Mouse (Mus musculus): ENCODE data around the gene Rnf150. TPM values are rescaled to one million over a fixed set of nuclear protein-coding genes. Genes with fewer than 3 reads are reported as not detected.

The Rnf150 gene
- polyA plus RNA-seq, 1 experiment, result 3.5 TPM

GRCm38 (mm10) chr8:83046912-83047311, 183.8 kb downstream of the Rnf150 start:
- H3K4me3 ChIP-seq (ENCODE audit: insufficient read depth, poor library complexity, severe bottlenecking), result no peak overlapping the region
- H3K79me3 ChIP-seq (ENCODE audit: low read depth), result no peaks in the 10 kb centered on the region
- TF ChIP-seq MYOG (IDR thresholded peaks at IDR 0.05; ENCODE audit: control insufficient read depth, extremely low read depth, insufficient read length) (no peak), USF1 (IDR thresholded peaks at IDR 0.05; ENCODE audit: low read depth) (no peak), CTCF (IDR thresholded peaks at IDR 0.05; ENCODE audit: control insufficient read depth, insufficient read depth, insufficient read length) (no peak), MYOD1 (IDR thresholded peaks at IDR 0.05; ENCODE audit: control insufficient read depth, insufficient read length, low read depth) (no peak), MAX (IDR thresholded peaks at IDR 0.05) (no peak), FOSL1 (IDR thresholded peaks at IDR 0.05; ENCODE audit: insufficient read depth, low read length, poor library complexity, severe bottlenecking) (no peak), CEBPB (IDR thresholded peaks at IDR 0.05; ENCODE audit: low read depth) (no peak)
- no peaks in the 10 kb centered on the region for H3K79me2 ChIP-seq (ENCODE audit: control insufficient read depth, insufficient read depth)
- no peaks in the 10 kb centered on the region for H3K36me3 ChIP-seq (ENCODE audit: control insufficient read depth, insufficient read depth)
- H3ac ChIP-seq (ENCODE audit: control insufficient read depth, insufficient read length, low read depth), result no peak overlapping the region
- H3K27me3 ChIP-seq (ENCODE audit: control insufficient read depth, insufficient read depth, insufficient read length), result no peaks in the 10 kb centered on the region

DNA sequence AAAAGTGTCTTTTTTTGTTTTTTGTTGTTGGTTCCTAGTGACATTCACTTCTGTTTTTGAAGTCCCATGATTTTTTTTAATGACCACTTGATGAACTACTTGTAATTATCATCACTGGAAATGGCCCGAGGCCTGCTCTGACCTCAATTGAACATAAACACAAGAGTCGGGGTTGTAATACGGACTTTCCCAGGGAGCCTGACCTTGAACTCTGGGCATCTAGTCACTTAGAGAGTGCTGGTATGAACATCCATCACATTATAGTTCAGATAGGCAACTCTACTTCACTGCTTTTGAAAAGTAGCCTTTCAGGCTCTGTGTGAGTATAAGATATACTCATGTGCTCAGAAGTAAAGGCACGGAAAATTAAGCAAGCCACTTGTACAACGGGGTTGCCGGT, 185.4 kb downstream of the Rnf150 start:
- no peaks in the 10 kb centered on the region for H3K79me3 ChIP-seq (ENCODE audit: low read depth)
- no peak overlapping the region for H3ac ChIP-seq (ENCODE audit: control insufficient read depth, insufficient read length, low read depth)
- no peak for TF ChIP-seq USF1 (IDR thresholded peaks at IDR 0.05; ENCODE audit: low read depth)
- no peak for TF ChIP-seq FOSL1 (IDR thresholded peaks at IDR 0.05; ENCODE audit: insufficient read depth, low read length, poor library complexity, severe bottlenecking)
- TF ChIP-seq MYOD1 (IDR thresholded peaks at IDR 0.05; ENCODE audit: control insufficient read depth, insufficient read length, low read depth), result no peak
- no peak for TF ChIP-seq CTCF (IDR thresholded peaks at IDR 0.05; ENCODE audit: control insufficient read depth, insufficient read depth, insufficient read length)
- no peak for TF ChIP-seq MYOG (IDR thresholded peaks at IDR 0.05; ENCODE audit: control insufficient read depth, extremely low read depth, insufficient read length)
- TF ChIP-seq CEBPB (IDR thresholded peaks at IDR 0.05; ENCODE audit: low read depth), result no peak
- no peaks in the 10 kb centered on the region for H3K36me3 ChIP-seq (ENCODE audit: control insufficient read depth, insufficient read depth)
- no peaks in the 10 kb centered on the region for H3K79me2 ChIP-seq (ENCODE audit: control insufficient read depth, insufficient read depth)
- H3K4me3 ChIP-seq (ENCODE audit: insufficient read depth, poor library complexity, severe bottlenecking), result no peak overlapping the region
- H3K27me3 ChIP-seq (ENCODE audit: control insufficient read depth, insufficient read depth, insufficient read length), result no peaks in the 10 kb centered on the region

GRCm38 (mm10) chr8:83049171-83049601, 186.0 kb downstream of the Rnf150 start:
- Histone ChIP-seq H3K79me2 (ENCODE audit: control insufficient read depth, insufficient read depth) (no peaks in the 10 kb centered on the region), H3K36me3 (ENCODE audit: control insufficient read depth, insufficient read depth) (no peaks in the 10 kb centered on the region), H3K79me3 (ENCODE audit: low read depth) (no peaks in the 10 kb centered on the region), H3ac (ENCODE audit: control insufficient read depth, insufficient read length, low read depth) (no peak overlapping the region), H3K27me3 (ENCODE audit: control insufficient read depth, insufficient read depth, insufficient read length) (no peaks in the 10 kb centered on the region), H3K4me3 (ENCODE audit: insufficient read depth, poor library complexity, severe bottlenecking) (no peak overlapping the region)
- TF ChIP-seq CEBPB (IDR thresholded peaks at IDR 0.05; ENCODE audit: low read depth) (no peak), MAX (IDR thresholded peaks at IDR 0.05) (no peak), MYOG (IDR thresholded peaks at IDR 0.05; ENCODE audit: control insufficient read depth, extremely low read depth, insufficient read length) (no peak), MYOD1 (IDR thresholded peaks at IDR 0.05; ENCODE audit: control insufficient read depth, insufficient read length, low read depth) (no peak), FOSL1 (IDR thresholded peaks at IDR 0.05; ENCODE audit: insufficient read depth, low read length, poor library complexity, severe bottlenecking) (no peak), CTCF (IDR thresholded peaks at IDR 0.05; ENCODE audit: control insufficient read depth, insufficient read depth, insufficient read length) (no peak), USF1 (IDR thresholded peaks at IDR 0.05; ENCODE audit: low read depth) (no peak)

DNA sequence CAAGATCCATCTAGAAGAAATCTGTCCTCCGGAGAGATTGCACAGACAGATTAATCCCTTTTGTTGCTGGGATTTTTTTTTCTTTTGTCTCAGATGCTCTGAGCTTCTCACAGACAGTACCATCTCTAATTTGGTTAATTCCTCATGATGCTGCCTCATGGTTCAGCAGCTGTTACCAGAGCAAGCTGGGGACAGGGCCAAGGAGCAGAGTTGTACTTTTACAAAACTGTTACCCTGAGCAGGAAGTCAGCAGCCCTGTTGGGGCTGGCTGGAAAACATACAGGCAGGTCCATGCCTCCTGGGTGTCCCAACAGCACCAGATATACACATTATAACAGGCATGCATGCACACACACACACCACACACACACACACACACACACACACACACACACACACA, 186.5 kb downstream of the Rnf150 start:
- TF ChIP-seq CEBPB (IDR thresholded peaks at IDR 0.05; ENCODE audit: low read depth), result no peak
- no peak for TF ChIP-seq FOSL1 (IDR thresholded peaks at IDR 0.05; ENCODE audit: insufficient read depth, low read length, poor library complexity, severe bottlenecking)
- TF ChIP-seq USF1 (IDR thresholded peaks at IDR 0.05; ENCODE audit: low read depth), result no peak
- no peak for TF ChIP-seq MYOD1 (IDR thresholded peaks at IDR 0.05; ENCODE audit: control insufficient read depth, insufficient read length, low read depth)
- TF ChIP-seq MAX (IDR thresholded peaks at IDR 0.05), result no peak
- TF ChIP-seq CTCF (IDR thresholded peaks at IDR 0.05; ENCODE audit: control insufficient read depth, insufficient read depth, insufficient read length), result no peak
- TF ChIP-seq MYOG (IDR thresholded peaks at IDR 0.05; ENCODE audit: control insufficient read depth, extremely low read depth, insufficient read length), result no peak
- Histone ChIP-seq H3K79me2 (ENCODE audit: control insufficient read depth, insufficient read depth) (no peaks in the 10 kb centered on the region), H3K36me3 (ENCODE audit: control insufficient read depth, insufficient read depth) (no peaks in the 10 kb centered on the region), H3ac (ENCODE audit: control insufficient read depth, insufficient read length, low read depth) (no peak overlapping the region), H3K27me3 (ENCODE audit: control insufficient read depth, insufficient read depth, insufficient read length) (no peaks in the 10 kb centered on the region), H3K4me3 (ENCODE audit: insufficient read depth, poor library complexity, severe bottlenecking) (no peak overlapping the region), H3K79me3 (ENCODE audit: low read depth) (no peaks in the 10 kb centered on the region)

DNA sequence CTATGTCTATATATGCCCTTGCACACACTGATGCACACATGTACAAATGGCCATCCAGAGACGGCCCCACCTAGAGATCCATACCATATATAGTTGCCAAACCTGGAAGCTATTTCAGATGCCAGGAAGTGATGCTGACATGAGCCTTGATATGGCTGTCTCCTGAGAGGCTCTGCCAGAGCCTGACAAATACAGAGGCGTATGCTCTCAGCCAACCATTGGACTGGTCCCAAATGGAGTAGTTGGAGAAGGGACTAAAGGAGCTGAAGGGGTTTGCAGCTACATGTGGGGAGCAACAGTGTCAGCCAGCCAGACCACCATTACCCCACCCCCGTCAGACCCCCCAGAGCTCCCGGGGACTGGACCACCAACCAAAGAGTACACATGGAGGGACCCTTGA, 189.7 kb downstream of the Rnf150 start:
- Histone ChIP-seq H3ac (ENCODE audit: control insufficient read depth, insufficient read length, low read depth) (no peak overlapping the region), H3K36me3 (ENCODE audit: control insufficient read depth, insufficient read depth) (no peaks in the 10 kb centered on the region), H3K79me2 (ENCODE audit: control insufficient read depth, insufficient read depth) (no peaks in the 10 kb centered on the region), H3K4me3 (ENCODE audit: insufficient read depth, poor library complexity, severe bottlenecking) (no peak overlapping the region), H3K27me3 (ENCODE audit: control insufficient read depth, insufficient read depth, insufficient read length) (no peaks in the 10 kb centered on the region), H3K79me3 (ENCODE audit: low read depth) (no peaks in the 10 kb centered on the region)
- no peak for TF ChIP-seq CEBPB (IDR thresholded peaks at IDR 0.05; ENCODE audit: low read depth)
- TF ChIP-seq MYOD1 (IDR thresholded peaks at IDR 0.05; ENCODE audit: control insufficient read depth, insufficient read length, low read depth), result no peak
- TF ChIP-seq MAX (IDR thresholded peaks at IDR 0.05), result no peak
- no peak for TF ChIP-seq MYOG (IDR thresholded peaks at IDR 0.05; ENCODE audit: control insufficient read depth, extremely low read depth, insufficient read length)
- TF ChIP-seq FOSL1 (IDR thresholded peaks at IDR 0.05; ENCODE audit: insufficient read depth, low read length, poor library complexity, severe bottlenecking), result no peak
- no peak for TF ChIP-seq USF1 (IDR thresholded peaks at IDR 0.05; ENCODE audit: low read depth)

DNA sequence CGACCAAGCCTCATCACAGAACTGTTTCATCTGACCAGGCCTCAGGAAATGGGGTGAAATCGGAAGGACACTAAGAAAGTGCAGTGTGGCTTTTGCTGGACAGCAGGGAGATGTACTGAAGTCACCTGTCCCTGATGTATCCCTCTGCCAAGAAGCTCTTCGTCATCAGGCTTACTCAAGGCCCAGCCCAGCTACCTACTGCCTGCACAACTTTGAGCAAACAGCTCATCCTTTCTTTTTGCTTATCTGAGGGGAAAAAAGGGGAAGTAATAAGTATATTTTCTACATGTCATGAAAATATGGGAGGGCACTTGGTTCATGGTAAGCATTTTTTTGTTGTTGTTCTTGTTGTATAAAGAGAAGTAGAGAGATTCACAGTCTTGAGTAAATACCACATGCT, 191.6 kb downstream of the Rnf150 start:
- Histone ChIP-seq H3K4me3 (ENCODE audit: insufficient read depth, poor library complexity, severe bottlenecking) (no peak overlapping the region), H3K27me3 (ENCODE audit: control insufficient read depth, insufficient read depth, insufficient read length) (no peaks in the 10 kb centered on the region), H3ac (ENCODE audit: control insufficient read depth, insufficient read length, low read depth) (no peak overlapping the region), H3K36me3 (ENCODE audit: control insufficient read depth, insufficient read depth) (no peaks in the 10 kb centered on the region), H3K79me3 (ENCODE audit: low read depth) (no peaks in the 10 kb centered on the region), H3K79me2 (ENCODE audit: control insufficient read depth, insufficient read depth) (no peaks in the 10 kb centered on the region)
- TF ChIP-seq CTCF (IDR thresholded peaks at IDR 0.05; ENCODE audit: control insufficient read depth, insufficient read depth, insufficient read length) (no peak), FOSL1 (IDR thresholded peaks at IDR 0.05; ENCODE audit: insufficient read depth, low read length, poor library complexity, severe bottlenecking) (no peak), USF1 (IDR thresholded peaks at IDR 0.05; ENCODE audit: low read depth) (no peak), MYOG (IDR thresholded peaks at IDR 0.05; ENCODE audit: control insufficient read depth, extremely low read depth, insufficient read length) (no peak), MAX (IDR thresholded peaks at IDR 0.05) (no peak), CEBPB (IDR thresholded peaks at IDR 0.05; ENCODE audit: low read depth) (no peak), MYOD1 (IDR thresholded peaks at IDR 0.05; ENCODE audit: control insufficient read depth, insufficient read length, low read depth) (no peak)

Measured in C2C12 (cell line).